Mouse (Mus musculus) neural tube, postnatal 0 days (tissue): ENCODE results near the gene Ubash3b. TPM values are rescaled to one million over a fixed set of nuclear protein-coding genes. Genes with fewer than 3 reads are reported as not detected.

Experiments used
- polyA plus RNA-seq: library from polyadenylated mRNA; unstranded; fragments of >200 nt; fragmentation: Nextera tagmentation; extraction: Ambion mirVana; gene quantifications from 2 replicates; pipeline ENCODE4 v1.2.1, GENCODE M21; 2015

Ubash3b gene
- 23.5 and 27.1 TPM in 2 replicates for polyA plus RNA-seq

GRCm38 (mm10) chr9:41161413-41161812, at the start of gene Ubash3b:
TSS of gene Ubash3b (minus strand) at chr9:41161697.

GRCm38 (mm10) chr9:41004415-41004814, 157.1 kb downstream of the Ubash3b start, which contains the start of gene Crtam:
TSS of gene Crtam (minus strand) at chr9:41004628.

DNA sequence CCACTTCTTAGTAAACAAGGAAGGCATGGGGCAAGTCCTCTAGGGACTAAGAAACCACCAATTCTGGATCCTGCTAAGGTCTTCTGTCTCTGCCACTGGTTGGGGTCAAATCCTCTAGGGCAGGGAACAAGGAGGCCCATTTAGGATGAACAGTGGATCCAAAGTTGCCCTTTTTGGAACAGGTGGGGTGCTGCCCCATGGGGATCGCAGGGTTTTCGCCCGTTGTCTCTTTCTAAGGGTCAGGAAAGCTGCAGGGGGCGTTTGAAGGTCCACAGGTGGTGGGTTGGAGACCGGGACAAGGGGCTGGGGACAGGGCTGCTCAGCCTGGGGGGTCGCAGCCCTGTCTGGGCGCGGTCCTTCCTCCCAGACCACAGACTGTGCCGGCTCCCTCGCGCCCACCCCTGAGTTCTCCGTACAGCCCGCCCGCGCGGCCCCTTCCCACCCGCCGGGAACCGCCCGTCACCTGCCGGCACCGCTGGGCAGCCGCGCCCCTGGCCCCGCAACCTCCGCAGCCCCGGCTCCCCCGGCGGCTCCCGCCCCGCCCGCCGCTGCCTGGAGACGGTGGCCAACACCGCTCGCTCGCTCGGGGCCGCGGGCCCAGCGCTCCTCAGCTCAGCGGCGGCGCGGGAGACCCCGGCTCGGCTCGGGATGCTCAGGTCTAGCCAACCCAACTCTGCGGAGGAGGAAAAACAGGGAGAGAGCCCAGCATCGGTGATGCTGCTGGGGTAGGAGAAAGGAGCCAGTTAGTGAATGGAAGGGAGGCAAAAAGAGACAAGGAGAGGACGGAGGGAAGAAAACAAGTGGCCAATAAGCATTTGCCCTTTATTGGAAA, 197.7 kb downstream of the Ubash3b start, which contains the start of gene Jhy:
Gene Jhy (minus strand): TSS at position 533 of the 832 bp plus-strand sequence.

Other genes starting within 250 kb of the Ubash3b start
- gene Jhy, start 197.6 kb downstream of the Ubash3b start, polyA plus RNA-seq = 1.2 and 1.3 TPM in 2 replicates
- gene Crtam, start 157.1 kb downstream of the Ubash3b start, polyA plus RNA-seq = 0.05 TPM in 1 of 2 replicates, not detected in the other